Mouse (Mus musculus): ENCODE results near the gene Olfr239.

Olfr239 gene

DNA sequence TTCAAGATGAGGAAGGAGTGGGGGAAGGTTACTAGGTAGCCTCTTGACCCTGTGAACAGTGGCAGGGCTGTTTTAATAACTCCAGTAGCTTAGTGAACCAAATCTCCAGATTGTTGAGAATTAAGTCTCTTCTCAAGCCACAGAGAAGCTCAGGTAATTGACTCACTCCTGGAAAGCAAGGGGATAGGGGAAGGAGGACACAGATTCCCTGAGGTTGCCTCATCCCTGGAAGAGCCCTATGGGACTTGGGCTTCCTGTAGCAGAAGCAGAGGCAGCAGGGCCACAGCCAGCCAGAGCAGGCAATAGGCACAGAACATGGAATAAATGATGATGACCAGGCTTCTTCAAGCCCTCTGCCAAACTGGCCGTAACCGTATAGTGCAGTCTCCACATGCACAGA lies at the start of gene Olfr239:
TSS of gene Olfr239 (plus strand) at position 301 of the 400 bp plus-strand sequence.
- WGBS = no CpG with 5 or more reads among the region's 2 CpGs

DNA sequence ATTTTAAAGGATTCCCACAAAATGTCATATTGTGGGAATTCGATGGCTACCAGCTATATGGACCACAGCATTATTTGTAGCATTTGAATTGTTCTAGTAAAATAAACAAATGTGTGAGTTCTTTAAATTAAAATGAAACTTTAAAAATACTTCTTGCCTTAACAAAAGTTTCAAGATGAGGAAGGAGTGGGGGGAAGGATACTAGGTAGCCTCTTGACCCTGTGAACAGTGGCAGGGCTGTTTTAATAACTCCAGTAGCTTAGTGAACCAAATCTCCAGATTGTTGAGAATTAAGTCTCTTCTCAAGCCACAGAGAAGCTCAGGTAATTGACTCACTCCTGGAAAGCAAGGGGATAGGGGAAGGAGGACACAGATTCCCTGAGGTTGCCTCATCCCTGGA lies 23.0 kb upstream of the Olfr239 start, which contains the start of gene Olfr55:
TSS of gene Olfr55 (plus strand) at position 301 of the 400 bp plus-strand sequence.
- 91% methylated on average over 1 of the region's 1 CpGs for WGBS

DNA sequence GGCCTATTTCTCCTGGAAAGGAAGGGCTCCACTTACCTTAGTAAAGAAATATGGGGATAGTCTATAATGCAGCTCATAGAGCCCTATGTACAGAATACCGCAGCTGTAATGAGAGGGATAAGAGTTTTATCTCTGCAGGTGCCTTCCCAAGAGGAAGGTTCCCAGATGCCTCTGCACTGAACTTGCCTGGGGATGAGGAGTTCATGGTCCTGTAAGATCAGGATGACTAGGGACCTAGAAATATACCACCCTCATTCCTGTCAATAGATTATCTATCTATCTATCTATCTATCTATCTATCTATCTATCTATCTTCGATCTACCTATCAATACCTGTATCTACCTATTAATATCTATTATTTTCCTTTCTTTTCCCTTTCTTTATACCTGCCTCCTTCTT lies 30.5 kb downstream of the Olfr239 start, which contains the start of gene Olfr1564:
TSS of gene Olfr1564 (minus strand) at position 101 of the 400 bp plus-strand sequence.
- WGBS = 81% methylated on average over 2 of the region's 2 CpGs

DNA sequence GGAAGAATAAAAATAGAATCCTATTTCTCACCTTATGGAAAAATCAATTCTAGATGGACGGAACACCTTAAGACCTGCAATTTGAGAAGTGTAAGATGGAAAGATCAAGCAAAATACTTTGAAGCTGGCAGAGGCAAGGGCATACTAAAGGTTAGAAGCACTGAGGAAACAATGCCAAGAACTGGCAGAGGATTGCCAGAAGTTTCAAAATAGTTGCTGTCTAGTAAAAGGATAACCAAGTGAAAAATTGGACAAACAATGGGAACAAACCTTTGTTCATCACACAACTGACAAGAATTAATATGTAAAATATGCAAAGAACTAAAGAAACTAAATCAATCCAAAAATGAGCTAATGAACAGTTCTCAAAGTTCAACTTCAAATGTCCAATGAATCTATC lies 45.5 kb downstream of the Olfr239 start:
- WGBS = 92% methylated on average over 1 of the region's 1 CpGs
